Mouse (Mus musculus): ENCODE results near the gene Reps1. TPM values are rescaled to one million over a fixed set of nuclear protein-coding genes. Genes with fewer than 3 reads are reported as not detected.
"Not testable (repeated sequence)": the region's sequence is repeated elsewhere in the genome, so short reads cannot be mapped to it uniquely, and the experiment has no call there.

The Reps1 gene
- polyA plus RNA-seq, 1 experiment from 2014 or later, result 14.5 TPM

DNA sequence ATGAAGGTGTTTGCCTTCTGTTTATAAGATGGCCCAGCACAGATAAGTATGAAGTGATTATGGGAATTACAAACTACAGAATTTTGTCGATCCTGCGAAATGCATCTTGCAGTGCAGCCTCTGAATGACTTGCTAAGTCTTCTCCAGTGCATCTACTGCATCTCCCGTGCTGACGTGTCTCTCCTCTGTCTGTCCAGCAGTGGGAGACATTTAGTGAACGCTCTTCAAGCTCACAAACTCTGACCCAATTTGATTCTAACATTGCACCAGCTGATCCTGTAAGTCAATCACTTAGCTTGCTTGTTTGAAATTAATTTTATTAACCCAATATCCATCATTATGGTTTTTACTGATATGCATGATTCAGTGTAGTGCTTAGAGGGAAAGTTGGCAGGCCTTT, 51.8 kb downstream of the Reps1 start:
- H3K27ac ChIP-seq, result no peak overlapping the region
- H3K9me3 ChIP-seq (replicated peaks), result no peaks in the 10 kb centered on the region
- 77% methylated on average over 5 of the region's 5 CpGs for WGBS (ENCODE audit: insufficient replicate concordance)
- ATAC-seq, result no peak
- H3K36me3 ChIP-seq, result peaks cover 33% of the 10 kb centered on the region
- no peak overlapping the region for H3K4me2 ChIP-seq
- H3K4me1 ChIP-seq, result no peaks in the 10 kb centered on the region
- H3K9ac ChIP-seq, result no peak overlapping the region
- no peaks in the 10 kb centered on the region for H3K27me3 ChIP-seq (replicated peaks)
- no peak overlapping the region for H3K4me3 ChIP-seq

DNA sequence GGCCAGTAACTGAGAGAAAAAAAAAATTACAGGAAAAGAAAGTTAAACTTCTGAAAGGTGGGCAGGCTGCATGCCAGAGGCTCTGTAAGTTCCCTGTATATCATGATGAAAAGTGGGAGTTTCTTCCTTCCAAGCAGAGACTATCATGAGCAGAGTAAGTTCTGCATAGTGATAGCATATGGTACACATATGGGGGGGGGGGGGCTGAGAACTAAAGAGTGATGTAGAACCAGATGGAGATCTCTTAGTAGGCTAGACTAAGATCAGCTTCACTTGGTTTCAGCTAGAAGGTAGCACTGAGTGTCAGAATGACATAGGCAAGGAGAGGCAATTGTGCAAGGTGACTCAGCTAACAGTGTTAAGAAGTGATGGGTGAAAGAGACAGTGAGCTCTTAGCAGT, 55.3 kb downstream of the Reps1 start:
- no peak overlapping the region for H3K4me3 ChIP-seq
- H3K27me3 ChIP-seq (replicated peaks), result no peaks in the 10 kb centered on the region
- no peaks in the 10 kb centered on the region for H3K4me1 ChIP-seq
- no peak overlapping the region for H3K27ac ChIP-seq
- H3K9me3 ChIP-seq (replicated peaks), result no peaks in the 10 kb centered on the region
- H3K9ac ChIP-seq, result no peak overlapping the region
- no peak overlapping the region for H3K4me2 ChIP-seq
- peaks cover 30% of the 10 kb centered on the region for H3K36me3 ChIP-seq
- ATAC-seq, result no peak

DNA sequence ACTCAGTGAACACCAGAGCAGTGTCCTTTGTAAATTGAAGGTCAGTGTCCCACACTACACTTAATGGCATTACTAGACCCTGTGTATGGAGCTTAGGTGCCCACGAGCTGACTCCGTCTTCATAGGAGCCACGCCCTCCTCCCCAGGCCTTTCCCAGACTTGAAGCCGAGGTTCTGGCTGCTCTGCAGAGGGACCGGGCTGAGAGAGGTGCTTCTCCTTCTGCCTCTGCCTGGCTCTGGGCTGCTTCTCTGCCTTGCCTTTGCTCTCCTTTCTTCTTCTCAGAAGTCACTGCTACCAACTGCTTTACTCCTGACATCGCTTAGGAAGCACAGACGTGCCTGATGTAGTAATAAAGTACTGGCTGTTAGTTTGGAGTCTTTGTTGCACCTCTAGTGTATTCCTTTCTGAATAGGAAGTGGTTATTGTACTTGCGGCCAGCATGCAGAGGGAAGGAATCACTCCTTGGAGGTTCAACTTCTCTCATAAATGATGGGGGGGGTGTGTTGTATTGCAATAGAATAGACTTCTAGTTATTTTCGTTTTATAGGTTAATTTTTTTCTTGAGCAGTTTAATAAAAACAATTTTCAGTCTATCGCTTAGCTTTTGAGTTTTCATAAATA, 57.9 kb downstream of the Reps1 start:
- Histone ChIP-seq H3K27me3 (replicated peaks) (no peaks in the 10 kb centered on the region), H3K27ac (no peak overlapping the region), H3K4me3 (no peak overlapping the region), H3K4me2 (no peak overlapping the region), H3K9me3 (replicated peaks) (no peaks in the 10 kb centered on the region), H3K9ac (no peak overlapping the region), H3K36me3 (peaks cover 35% of the 10 kb centered on the region), H3K4me1 (no peaks in the 10 kb centered on the region)
- 65% methylated on average over 10 of the region's 10 CpGs for WGBS (ENCODE audit: insufficient replicate concordance)
- no peak for ATAC-seq

DNA sequence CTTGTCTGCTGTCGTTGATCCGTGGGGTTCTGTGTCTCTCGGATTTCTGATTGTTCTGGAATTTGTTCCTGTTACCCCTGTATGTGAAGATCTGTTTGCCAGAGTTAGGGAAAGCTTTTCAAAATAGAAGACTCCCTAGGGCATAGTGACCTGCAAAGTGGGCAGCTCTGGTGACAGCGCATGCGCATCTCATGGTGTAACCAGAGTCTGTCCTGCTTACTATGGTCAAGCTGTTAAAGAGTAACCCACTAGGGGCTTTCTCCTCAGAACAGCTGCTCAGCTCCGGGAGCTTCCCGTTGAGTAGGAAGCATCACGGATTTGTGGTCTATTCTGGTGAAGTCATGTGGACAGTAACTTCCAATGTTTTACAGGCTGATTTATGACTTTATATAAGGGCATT, 62.7 kb downstream of the Reps1 start:
- Histone ChIP-seq H3K9ac (no peak overlapping the region), H3K4me2 (no peak overlapping the region), H3K4me3 (no peak overlapping the region), H3K27me3 (replicated peaks) (no peaks in the 10 kb centered on the region), H3K9me3 (replicated peaks) (no peaks in the 10 kb centered on the region), H3K36me3 (peaks cover 72% of the 10 kb centered on the region), H3K27ac (no peak overlapping the region), H3K4me1 (no peaks in the 10 kb centered on the region)
- WGBS (ENCODE audit: insufficient replicate concordance), result 86% methylated on average over 8 of the region's 8 CpGs
- ATAC-seq, result no peak

DNA sequence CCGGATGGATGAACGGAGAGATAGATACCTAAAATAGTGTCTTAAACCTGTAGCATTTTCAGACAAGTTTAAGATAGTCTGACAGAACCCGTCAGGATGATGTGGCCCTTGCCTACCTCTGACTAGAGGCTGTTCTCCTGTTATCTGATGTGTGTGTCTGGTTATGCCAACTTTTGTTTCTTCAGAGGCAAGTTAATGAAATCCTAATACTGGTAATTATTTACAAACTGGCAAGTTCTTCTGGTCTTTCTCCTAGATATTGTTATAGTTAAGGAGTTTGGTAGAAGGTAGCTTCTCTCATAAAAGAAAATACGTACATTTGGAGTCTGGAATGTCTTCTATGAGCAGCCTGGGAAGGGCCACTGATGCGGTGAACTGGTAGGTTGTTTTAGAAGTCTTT, 74.6 kb downstream of the Reps1 start:
- Histone ChIP-seq H3K9ac (no peak overlapping the region), H3K4me1 (no peaks in the 10 kb centered on the region), H3K27me3 (replicated peaks) (no peaks in the 10 kb centered on the region), H3K4me3 (no peak overlapping the region), H3K36me3 (peaks cover 12% of the 10 kb centered on the region), H3K9me3 (replicated peaks) (no peaks in the 10 kb centered on the region), H3K27ac (no peak overlapping the region), H3K4me2 (no peak overlapping the region)
- ATAC-seq, result no peak
- WGBS (ENCODE audit: insufficient replicate concordance), result 83% methylated on average over 5 of the region's 5 CpGs

DNA sequence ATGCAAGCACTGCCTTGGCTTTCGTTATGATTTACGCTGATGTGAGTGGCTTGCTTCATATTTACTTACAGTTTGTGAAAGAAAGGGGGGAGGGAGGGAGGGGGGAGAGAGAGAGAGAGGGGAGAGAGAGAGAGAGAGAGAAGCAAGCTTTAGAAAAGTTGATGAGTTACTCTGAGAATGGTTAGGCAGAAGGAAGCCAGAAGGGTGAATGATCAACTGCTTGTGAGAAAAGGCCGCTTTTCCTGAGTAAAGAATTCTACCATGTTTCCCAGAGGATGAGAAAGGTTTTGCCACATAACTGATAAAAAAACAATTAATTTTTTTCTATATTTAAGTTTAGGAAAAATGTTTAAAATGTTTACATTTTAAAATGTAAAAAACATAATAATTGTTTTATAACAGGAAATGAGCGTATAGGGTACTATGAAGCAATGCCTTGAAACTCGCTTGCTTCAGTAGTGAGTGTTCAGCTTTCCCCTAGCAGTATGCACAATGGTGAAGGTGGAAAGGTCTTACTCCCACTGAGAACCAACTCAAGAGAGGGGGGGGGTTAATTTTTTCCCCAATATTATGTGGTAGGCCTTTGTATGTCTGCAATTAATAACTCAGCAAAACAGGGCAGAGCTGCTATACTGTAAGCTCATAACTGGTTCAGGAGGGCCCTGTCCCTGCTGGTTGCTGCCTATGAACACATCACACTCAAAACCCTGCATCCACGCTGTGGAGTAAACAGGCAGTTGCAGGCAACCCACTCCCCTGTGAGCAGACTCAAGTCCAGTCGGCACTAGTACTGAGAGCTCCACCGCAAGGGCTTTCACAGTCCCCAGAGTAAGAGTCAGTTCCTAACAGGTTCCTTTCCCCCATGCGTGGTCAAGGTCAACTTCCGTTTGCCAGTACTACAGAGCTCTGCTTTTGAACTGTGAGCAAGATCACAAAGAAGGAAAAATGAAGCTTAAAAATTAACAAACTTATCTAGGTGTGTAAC, 76.3 kb downstream of the Reps1 start:
- Histone ChIP-seq H3K9me3 (replicated peaks) (no peaks in the 10 kb centered on the region), H3K4me2 (no peak overlapping the region), H3K27me3 (replicated peaks) (no peaks in the 10 kb centered on the region), H3K36me3 (0 out of 2 replicates have a peak, but pooled peaks cover 4% of the 10 kb centered on the region), H3K4me3 (no peak overlapping the region), H3K9ac (no peak overlapping the region), H3K4me1 (no peaks in the 10 kb centered on the region), H3K27ac (no peak overlapping the region)
- whole genome bisulfite sequencing (ENCODE audit: insufficient replicate concordance), result 73% methylated on average over 10 of the region's 10 CpGs
- no peak for ATAC-seq

DNA sequence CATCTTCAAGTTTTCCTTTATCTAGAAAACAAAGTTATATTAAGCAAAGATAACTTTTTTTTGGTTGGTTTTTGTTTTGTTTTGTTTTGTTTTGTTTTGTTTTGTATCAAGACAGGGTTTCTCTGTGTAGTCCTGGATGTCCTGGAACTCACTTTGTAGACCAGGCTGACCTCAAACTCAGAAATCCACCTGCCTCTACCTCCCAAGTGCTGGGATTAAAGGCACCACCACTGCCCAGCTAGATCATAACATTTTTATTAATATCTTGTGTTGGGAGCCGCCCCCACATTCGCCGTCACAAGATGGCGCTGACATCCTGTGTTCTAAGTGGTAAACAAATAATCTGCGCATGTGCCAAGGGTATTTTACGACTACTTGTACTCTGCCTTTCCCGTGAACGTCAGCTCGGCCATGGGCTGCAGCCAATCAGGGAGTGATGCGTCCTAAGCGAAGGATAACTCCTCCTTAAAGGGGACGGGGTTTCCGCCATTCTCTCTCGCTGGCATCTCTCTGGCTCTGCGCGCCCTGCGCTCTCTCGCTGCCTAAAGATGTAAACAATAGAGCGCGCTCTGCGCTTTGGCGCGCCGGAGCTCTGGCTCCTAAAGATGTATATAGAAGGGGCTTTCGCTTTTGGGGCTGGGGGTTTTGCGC, 83.3 kb downstream of the Reps1 start:
- WGBS (ENCODE audit: insufficient replicate concordance), result 64% methylated on average over 14 of the region's 26 CpGs
- H3K9me3 ChIP-seq (replicated peaks); H3K36me3 ChIP-seq; H3K27ac ChIP-seq; H3K27me3 ChIP-seq (replicated peaks); H3K4me1 ChIP-seq; ATAC-seq: not testable (repeated sequence)
- H3K4me2 ChIP-seq, result peak overlapping the region; percentile 44
- 0 out of 2 replicates have a peak overlapping the region, but pooled peaks have one; percentile 17 for H3K9ac ChIP-seq
- H3K4me3 ChIP-seq, result peak overlapping the region; percentile 43

DNA sequence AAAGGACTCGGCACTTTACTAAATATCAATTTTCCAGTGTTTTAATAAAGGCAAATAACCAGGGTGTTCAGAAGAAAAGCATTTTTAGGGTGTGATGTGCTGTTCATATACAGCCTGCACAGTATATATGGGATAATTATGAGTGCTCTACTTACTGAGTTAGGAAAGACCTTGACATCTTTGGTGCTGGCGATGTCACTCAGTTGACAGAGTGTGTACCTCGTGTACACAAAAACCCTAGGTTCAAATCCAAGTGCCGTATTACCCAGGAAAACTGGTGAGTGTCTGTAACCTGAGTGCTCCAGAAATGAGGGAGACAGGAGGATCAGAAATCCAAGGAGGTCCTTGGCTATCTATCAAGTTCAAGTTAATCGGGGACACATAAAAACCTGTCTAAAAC, 84.0 kb downstream of the Reps1 start:
- peak overlapping the region; percentile 44 for H3K4me2 ChIP-seq
- 81% methylated on average over 5 of the region's 5 CpGs for WGBS (ENCODE audit: insufficient replicate concordance)

DNA sequence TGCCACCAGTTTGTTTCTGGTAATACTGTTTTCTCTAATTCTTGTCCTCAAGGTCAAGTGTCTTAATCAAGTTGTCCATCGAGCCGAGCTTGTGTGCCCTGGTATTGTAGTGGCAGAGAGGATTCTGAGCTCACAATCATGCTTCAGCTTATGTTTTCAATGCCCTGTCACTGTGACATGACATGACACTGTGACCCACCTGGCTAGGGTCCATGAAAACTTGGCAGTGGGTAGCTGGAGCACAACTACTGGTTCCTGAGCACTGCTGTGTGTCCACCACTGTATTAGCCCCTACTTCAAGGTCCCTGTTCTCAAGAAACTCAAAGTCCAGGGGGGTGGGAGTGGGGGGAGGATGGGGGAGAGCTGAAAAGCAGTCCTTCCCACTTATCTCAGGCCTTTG, 85.7 kb downstream of the Reps1 start:
- WGBS (ENCODE audit: insufficient replicate concordance), result 68% methylated on average over 2 of the region's 2 CpGs

More for the DNA sequence above, 84.0 kb downstream of the Reps1 start:
- H3K9ac ChIP-seq, result peak overlapping the region; percentile 17; the same call in 1 of the 2 replicates
- ATAC-seq, result no peak
- peak overlapping the region; percentile 43 for H3K4me3 ChIP-seq
- no peaks in the 10 kb centered on the region for H3K27me3 ChIP-seq (replicated peaks)
- H3K27ac ChIP-seq, result no peak overlapping the region
- no peaks in the 10 kb centered on the region for H3K36me3 ChIP-seq
- no peaks in the 10 kb centered on the region for H3K4me1 ChIP-seq
- no peaks in the 10 kb centered on the region for H3K9me3 ChIP-seq (replicated peaks)

DNA sequence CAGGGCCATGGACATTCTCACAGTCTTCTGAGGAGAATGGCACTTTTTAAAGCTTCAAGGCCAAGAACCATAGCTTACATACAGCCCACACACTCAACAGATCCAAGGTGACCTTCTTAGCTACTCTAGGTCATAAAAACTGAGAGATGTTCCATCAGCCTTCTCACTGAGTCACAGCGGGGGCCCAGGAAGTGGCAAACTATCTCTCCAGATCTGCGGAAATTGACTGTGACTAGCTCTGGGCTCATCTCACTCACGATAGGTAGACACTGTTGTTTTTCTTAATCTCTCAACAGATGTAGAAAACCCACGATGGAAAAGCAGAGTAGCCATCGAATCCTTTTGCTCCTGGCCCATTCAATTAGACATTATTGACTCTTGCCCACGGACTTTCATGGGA, 86.6 kb downstream of the Reps1 start:
- ATAC-seq, result no peak
- H3K9me3 ChIP-seq (replicated peaks), result no peaks in the 10 kb centered on the region
- no peaks in the 10 kb centered on the region for H3K36me3 ChIP-seq
- no peak overlapping the region for H3K4me2 ChIP-seq
- H3K4me3 ChIP-seq, result no peak overlapping the region
- no peaks in the 10 kb centered on the region for H3K27me3 ChIP-seq (replicated peaks)
- H3K27ac ChIP-seq, result no peak overlapping the region
- WGBS (ENCODE audit: insufficient replicate concordance), result 55% methylated on average over 6 of the region's 6 CpGs
- no peak overlapping the region for H3K9ac ChIP-seq
- no peaks in the 10 kb centered on the region for H3K4me1 ChIP-seq

More for the DNA sequence above, 85.7 kb downstream of the Reps1 start:
- Histone ChIP-seq H3K27ac (no peak overlapping the region), H3K9ac (no peak overlapping the region), H3K4me2 (no peak overlapping the region), H3K4me3 (no peak overlapping the region), H3K36me3 (no peaks in the 10 kb centered on the region), H3K4me1 (no peaks in the 10 kb centered on the region), H3K27me3 (replicated peaks) (no peaks in the 10 kb centered on the region), H3K9me3 (replicated peaks) (no peaks in the 10 kb centered on the region)
- no peak for ATAC-seq

DNA sequence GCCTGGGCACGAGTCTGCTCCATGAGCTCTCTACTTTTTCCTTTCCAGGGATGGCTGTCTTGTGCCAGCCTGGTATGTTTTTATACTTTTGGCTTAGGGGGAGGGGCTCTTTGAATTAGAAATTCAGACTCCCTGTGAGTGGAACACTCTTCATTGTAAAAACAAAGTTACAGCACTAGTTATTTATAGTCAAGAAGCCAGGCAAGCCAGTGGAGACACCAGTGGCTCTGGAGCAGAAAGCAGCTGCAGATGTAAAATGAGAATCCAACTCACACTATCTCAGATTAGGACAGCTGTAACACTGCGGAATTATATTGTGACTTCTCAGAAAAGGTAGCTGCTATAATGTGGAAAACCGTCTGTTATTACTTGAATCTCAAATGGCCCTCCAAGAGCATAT, 91.6 kb downstream of the Reps1 start:
- WGBS (ENCODE audit: insufficient replicate concordance), result 56% methylated on average over 3 of the region's 3 CpGs
- ATAC-seq, result no peak
- no peak overlapping the region for H3K4me3 ChIP-seq
- no peaks in the 10 kb centered on the region for H3K27me3 ChIP-seq (replicated peaks)
- no peak overlapping the region for H3K4me2 ChIP-seq
- no peaks in the 10 kb centered on the region for H3K9me3 ChIP-seq (replicated peaks)
- H3K36me3 ChIP-seq, result no peaks in the 10 kb centered on the region
- no peak overlapping the region for H3K9ac ChIP-seq
- H3K4me1 ChIP-seq, result no peaks in the 10 kb centered on the region
- H3K27ac ChIP-seq, result no peak overlapping the region

DNA sequence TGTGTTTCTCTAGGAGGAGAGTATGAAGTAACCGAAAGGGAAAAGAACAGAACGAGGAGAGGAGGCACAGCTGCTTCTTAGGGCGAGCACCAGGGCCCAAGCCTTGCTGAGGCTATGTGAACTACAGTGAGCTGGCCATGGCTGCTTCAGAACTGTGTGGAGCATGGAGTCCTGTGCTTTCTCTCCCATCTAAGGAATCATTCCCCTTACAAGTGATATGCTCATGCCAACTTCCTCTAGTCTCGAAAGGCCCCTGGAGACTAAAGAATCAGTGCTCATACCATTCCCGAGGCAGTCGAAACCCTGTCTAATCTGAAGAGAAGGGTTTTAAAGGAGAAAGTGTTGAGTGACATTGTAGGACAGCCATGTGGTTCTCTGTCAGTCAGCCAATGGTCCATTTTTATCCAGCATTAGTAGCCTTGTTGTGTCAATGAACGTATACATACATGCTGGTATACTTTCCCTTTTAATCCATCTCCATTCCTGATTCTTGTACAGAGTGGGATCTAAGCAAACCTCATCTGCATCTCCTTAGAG, 106.8 kb downstream of the Reps1 start:
- H3K27ac ChIP-seq, result no peak overlapping the region
- ATAC-seq, result no peak
- no peak overlapping the region for H3K4me2 ChIP-seq
- no peaks in the 10 kb centered on the region for H3K36me3 ChIP-seq
- H3K4me3 ChIP-seq, result no peak overlapping the region
- H3K9ac ChIP-seq, result no peak overlapping the region
- WGBS (ENCODE audit: insufficient replicate concordance), result 68% methylated on average over 7 of the region's 7 CpGs
- no peaks in the 10 kb centered on the region for H3K9me3 ChIP-seq (replicated peaks)
- no peaks in the 10 kb centered on the region for H3K27me3 ChIP-seq (replicated peaks)
- H3K4me1 ChIP-seq, result no peaks in the 10 kb centered on the region

Data from liver, embryonic 12.5 days (tissue).